Mouse (Mus musculus) adrenal gland, postnatal 4 days (tissue): ENCODE results near the gene Golph3l. TPM values are rescaled to one million over a fixed set of nuclear protein-coding genes. Genes with fewer than 3 reads are reported as not detected.
A peak's percentile ranks its signal among the peaks of the same experiment; 100 is the strongest.
"Not testable (repeated sequence)": the region's sequence is repeated elsewhere in the genome, so short reads cannot be mapped to it uniquely, and the experiment has no call there.

Source experiments
- DNase-seq, 2 experiments: peaks; one replicate each; pipeline ENCODE4 v3.0.0; 2021 to 2022; ENCODE audit warnings: low spot score in 2 of 2, mixed read lengths in 2 of 2
- long read RNA-seq, 2 experiments: library from polyadenylated mRNA; stranded (forward); transcript quantifications; one replicate each; pipeline ENCODE4 v2.0.0; 2021
- total RNA-seq, 2 experiments: library from RNA; stranded (reverse); gene quantifications; 2 replicates each; pipeline ENCODE4 v1.2.3; 2021

The Golph3l gene
- 10 to 100 TPM; 45.6 to 46.4 TPM for total RNA-seq
- long read RNA-seq, experiment 1, transcript Golph3l-207 (5 exons, 2,836 nt): major isoform, 7 of 9 reads
- long read RNA-seq, experiment 1, partial matches to known transcripts: 0 of 9 reads
- long read RNA-seq, experiment 1, other reads (novel, unspliced or antisense): 1 of 9 reads
- long read RNA-seq, experiment 2, transcript Golph3l-207 (5 exons, 2,836 nt): major isoform, 25 of 27 reads
- long read RNA-seq, experiment 2, partial matches to known transcripts: 1 of 27 reads
- long read RNA-seq, experiment 2, other reads (novel, unspliced or antisense): 1 of 27 reads

- DNase-seq: peak; percentile 49 to 89
These were observed at the start of gene Golph3l for GRCm38 (mm10) chr3:95588604-95589086. Gene Golph3l (plus strand): TSS chr3:95588934.

GRCm38 (mm10) chr3:95538936-95539335 lies 49.8 kb upstream of the Golph3l start:
- DNase-seq: no peak

- no peak for DNase-seq
These were observed 48.9 kb upstream of the Golph3l start for GRCm38 (mm10) chr3:95539837-95540236.

- not testable (repeated sequence) for DNase-seq
These were observed 47.5 kb upstream of the Golph3l start for GRCm38 (mm10) chr3:95541186-95541585.

GRCm38 (mm10) chr3:95542171-95542570 lies 46.6 kb upstream of the Golph3l start:
- DNase-seq: no peak

GRCm38 (mm10) chr3:95542981-95543380 lies 45.8 kb upstream of the Golph3l start:
- no peak for DNase-seq

- no peak for DNase-seq
These were observed 38.6 kb upstream of the Golph3l start for GRCm38 (mm10) chr3:95550176-95550575.

GRCm38 (mm10) chr3:95553986-95554385 lies 34.7 kb upstream of the Golph3l start:
- no peak for DNase-seq

- DNase-seq: no peak
These were observed 29.3 kb upstream of the Golph3l start, which contains the start of gene Hormad1 for GRCm38 (mm10) chr3:95559437-95559836. Gene Hormad1 (plus strand): TSS chr3:95559677.

- DNase-seq: no peak
These were observed 28.0 kb upstream of the Golph3l start for GRCm38 (mm10) chr3:95560738-95561137.

- no peak for DNase-seq
These were observed 26.9 kb upstream of the Golph3l start for GRCm38 (mm10) chr3:95561826-95562225.

- no peak for DNase-seq
These were observed 19.1 kb upstream of the Golph3l start for GRCm38 (mm10) chr3:95569585-95569984.

- no peak for DNase-seq
These were observed 755 bp upstream of the Golph3l start for GRCm38 (mm10) chr3:95587754-95588603.

GRCm38 (mm10) chr3:95598734-95599133 lies 10.0 kb downstream of the Golph3l start:
- no peak for DNase-seq

- DNase-seq: no peak
These were observed 12.6 kb downstream of the Golph3l start for GRCm38 (mm10) chr3:95601287-95601686.

GRCm38 (mm10) chr3:95606096-95606495 lies 17.4 kb downstream of the Golph3l start:
- DNase-seq: no peak

- no peak for DNase-seq
These were observed 20.5 kb downstream of the Golph3l start for GRCm38 (mm10) chr3:95609195-95609594.

GRCm38 (mm10) chr3:95613996-95614395 lies 25.3 kb downstream of the Golph3l start:
- no peak for DNase-seq

- no peak for DNase-seq
These were observed 29.8 kb downstream of the Golph3l start for GRCm38 (mm10) chr3:95618511-95618910.

GRCm38 (mm10) chr3:95621241-95621640 lies 32.5 kb downstream of the Golph3l start:
- DNase-seq: no peak

- not testable (repeated sequence) for DNase-seq
These were observed 33.7 kb downstream of the Golph3l start for GRCm38 (mm10) chr3:95622421-95622820.

GRCm38 (mm10) chr3:95623551-95623950 lies 34.8 kb downstream of the Golph3l start:
- no peak for DNase-seq
